Mouse (Mus musculus): ENCODE measurements around the gene Gp6.

DNA sequence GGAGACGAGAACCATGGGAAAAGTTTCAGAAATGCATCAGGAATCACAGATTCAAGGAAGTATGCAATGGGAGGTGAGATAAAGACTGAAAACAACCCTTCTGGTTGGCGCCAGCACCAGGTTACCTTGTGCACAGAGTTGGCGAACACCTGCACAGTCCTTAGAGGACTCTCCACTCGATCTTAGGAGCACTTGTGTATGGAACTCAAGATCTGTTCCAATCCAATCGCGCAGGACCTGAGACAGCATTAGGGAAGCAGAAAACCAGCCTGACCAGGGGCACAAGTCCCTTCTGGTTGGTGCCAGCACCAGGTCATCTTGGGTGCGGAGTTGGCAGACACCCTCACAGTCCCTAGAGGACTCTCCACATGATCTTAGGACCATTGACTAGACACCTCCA lies 24.0 kb downstream of the Gp6 start:
- no peak for TF ChIP-seq CTCF (IDR thresholded peaks at IDR 0.05; ENCODE audit: low read depth, low read length)
- no peak for TF ChIP-seq POLR2A (IDR thresholded peaks at IDR 0.05; ENCODE audit: extremely low read depth, insufficient read depth, low read length)

All from liver, adult 2 months (tissue).